Mouse (Mus musculus): ENCODE data around the gene Parp6.

DNA sequence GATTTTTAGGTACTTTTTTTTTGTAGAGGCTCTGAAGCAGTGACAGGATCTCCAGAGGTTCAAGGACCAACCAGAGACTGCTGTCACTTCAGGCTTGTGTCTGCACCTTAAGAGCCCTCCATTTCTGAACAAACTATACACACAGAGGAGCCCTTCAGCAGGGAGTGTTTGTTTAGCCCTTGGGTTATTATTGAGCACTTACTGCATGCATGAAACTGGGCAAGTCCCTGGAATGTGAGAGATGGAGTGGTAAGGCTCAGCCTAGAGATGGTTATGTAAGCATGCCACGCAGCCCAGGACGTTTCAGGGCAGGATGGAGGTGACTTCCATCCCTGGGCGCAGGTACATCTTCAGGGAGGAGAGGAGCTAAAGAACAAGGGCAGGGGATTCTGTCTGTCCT lies 79.3 kb downstream of the Parp6 start:
- TF ChIP-seq CTCF (IDR thresholded peaks at IDR 0.05; ENCODE audit: low read depth) = no peak
- no peak for TF ChIP-seq EP300 (IDR thresholded peaks at IDR 0.05; ENCODE audit: low read depth)
